Mouse (Mus musculus) adrenal gland (tissue): ENCODE data around the gene Rrp1.

ENCODE experiments used
- intact Hi-C: fragments of 180-260 bp; cut with DNase I; formaldehyde crosslinking; loops from one replicate; pipeline ENCODE4 v1.15.1; 2025
- microRNA-seq, 2 experiments: library from miRNA; unstranded; fragments of <30 nt; microRNA quantifications; one replicate each; pipeline ENCODE4; 2019

Rrp1 gene

GRCm38 (mm10) chr10:78350796-78351556 lies 61.9 kb downstream of the Rrp1 start:
- intact Hi-C loops: no loop called here

Small RNA genes within 50 kb of the gene (microRNA-seq; reads per million reads assigned to microRNA genes)
- gene Mir6410: 0 reads per million in 2 experiments
- 0.57 to 0.74 reads per million in 2 experiments for gene Mir6907
- 0.12 to 0.69 reads per million in 2 experiments for gene Mir6908
